Mouse (Mus musculus) thymus, adult 2 months (tissue): ENCODE results near the gene Slc51a.

Source experiments
- CTCF ChIP-seq: fragments of 200-500 bp; IDR thresholded peaks from 2 replicates; pipeline ENCODE4 v1.5.1; 2012; ENCODE audit warnings: mild to moderate bottlenecking, control low read depth, low read length, moderate library complexity, borderline replicate concordance; ENCODE audit not compliant: control insufficient read depth, poor library complexity, insufficient read depth; ENCODE audit errors: extremely low read depth
- POLR2A ChIP-seq: fragments of 200-500 bp; IDR thresholded peaks from 2 replicates; pipeline ENCODE4 v1.6.1; 2012; ENCODE audit warnings: mild to moderate bottlenecking, low read length, control low read depth, moderate library complexity; ENCODE audit not compliant: control insufficient read depth, poor library complexity, insufficient read depth; ENCODE audit errors: extremely low read depth

GRCm38 (mm10) chr16:32431047-32431591 is 56.6 kb downstream of the Slc51a start:
- TF ChIP-seq CTCF (no peak), POLR2A (0 out of 2 replicates have a peak, but pooled peaks have one; percentile 0)
